Mouse (Mus musculus) cortical plate, adult 2 months (tissue): ENCODE data around the gene Carmil1. TPM values are rescaled to one million over a fixed set of nuclear protein-coding genes. Genes with fewer than 3 reads are reported as not detected.
A peak's percentile ranks its signal among the peaks of the same experiment; 100 is the strongest.

Experiments used
- H3K27ac ChIP-seq: fragments of 200-500 bp; 2 replicates; pipeline ENCODE4 v1.5.1; 2012; ENCODE audit warnings: low read length, control low read depth, inconsistent platforms; ENCODE audit not compliant: insufficient read depth
- H3K4me1 ChIP-seq: fragments of 200-500 bp; 2 replicates; pipeline ENCODE4 v1.6.1; 2011; ENCODE audit warnings: low read length; ENCODE audit not compliant: control insufficient read depth, insufficient read depth
- H3K4me3 ChIP-seq: fragments of 200-500 bp; 2 replicates; pipeline ENCODE4 v1.5.1; 2011; ENCODE audit warnings: mild to moderate bottlenecking, low read length, control low read depth; ENCODE audit not compliant: insufficient read depth
- CTCF ChIP-seq: fragments of 200-500 bp; IDR thresholded peaks from 2 replicates; pipeline ENCODE4 v1.5.1; 2011; ENCODE audit warnings: mild to moderate bottlenecking, control low read depth, low read length; ENCODE audit not compliant: insufficient read depth; ENCODE audit errors: extremely low read depth
- POLR2A ChIP-seq: fragments of 200-500 bp; IDR thresholded peaks from 2 replicates; pipeline ENCODE4 v1.6.1; 2011; ENCODE audit warnings: mild to moderate bottlenecking, low read length, control low read depth; ENCODE audit not compliant: insufficient read depth; ENCODE audit errors: extremely low read depth
- polyA plus RNA-seq: library from polyadenylated mRNA; depleted of rRNA; stranded (reverse); fragments of >200 nt; gene quantifications from 2 replicates; pipeline ENCODE4 v1.2.3, GENCODE M21; 2012

Carmil1 gene
- polyA plus RNA-seq, 1 experiment, result 21.5 TPM

DNA sequence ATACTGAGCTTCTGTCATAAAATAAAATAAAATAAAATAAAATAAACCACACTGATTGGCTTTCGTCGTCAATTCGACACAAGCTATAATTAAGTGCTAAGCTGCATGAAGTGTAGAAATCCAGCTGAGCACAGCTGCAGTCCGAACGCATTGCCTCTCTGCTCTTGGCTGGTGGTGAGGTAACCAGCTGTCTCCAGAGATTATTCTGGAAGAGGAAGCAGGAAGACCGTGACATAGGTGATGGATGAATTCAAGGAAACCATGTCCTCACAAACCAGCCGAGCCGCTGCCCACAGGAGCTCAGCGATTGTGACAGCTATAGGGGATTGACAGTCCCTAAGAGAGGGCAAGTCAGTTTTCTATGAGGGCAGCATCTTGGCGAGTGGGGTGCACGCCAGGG lies 36.0 kb downstream of the Carmil1 start:
- TF ChIP-seq POLR2A, result no peak
- no peak for TF ChIP-seq CTCF
- no peak overlapping the region for H3K4me3 ChIP-seq
- H3K4me1 ChIP-seq, result peaks cover 5% of the 10 kb centered on the region; the same call in 1 of the 2 replicates
- no peak overlapping the region for H3K27ac ChIP-seq

- peaks cover 8% of the 10 kb centered on the region for H3K4me1 ChIP-seq
- no peak for TF ChIP-seq POLR2A
- TF ChIP-seq CTCF, result no peak
- H3K27ac ChIP-seq, result no peak overlapping the region
- H3K4me3 ChIP-seq, result no peak overlapping the region
Observed at GRCm38 (mm10) chr13:24243964-24244363, 36.6 kb downstream of the Carmil1 start.

GRCm38 (mm10) chr13:24242429-24243106 lies 38.0 kb downstream of the Carmil1 start:
- peaks cover 8% of the 10 kb centered on the region for H3K4me1 ChIP-seq
- no peak overlapping the region for H3K4me3 ChIP-seq
- TF ChIP-seq POLR2A, result no peak
- no peak for TF ChIP-seq CTCF
- no peak overlapping the region for H3K27ac ChIP-seq

GRCm38 (mm10) chr13:24241201-24241600 lies 39.4 kb downstream of the Carmil1 start:
- TF ChIP-seq POLR2A, result no peak
- no peak overlapping the region for H3K27ac ChIP-seq
- H3K4me1 ChIP-seq, result peaks cover 8% of the 10 kb centered on the region
- H3K4me3 ChIP-seq, result no peak overlapping the region

DNA sequence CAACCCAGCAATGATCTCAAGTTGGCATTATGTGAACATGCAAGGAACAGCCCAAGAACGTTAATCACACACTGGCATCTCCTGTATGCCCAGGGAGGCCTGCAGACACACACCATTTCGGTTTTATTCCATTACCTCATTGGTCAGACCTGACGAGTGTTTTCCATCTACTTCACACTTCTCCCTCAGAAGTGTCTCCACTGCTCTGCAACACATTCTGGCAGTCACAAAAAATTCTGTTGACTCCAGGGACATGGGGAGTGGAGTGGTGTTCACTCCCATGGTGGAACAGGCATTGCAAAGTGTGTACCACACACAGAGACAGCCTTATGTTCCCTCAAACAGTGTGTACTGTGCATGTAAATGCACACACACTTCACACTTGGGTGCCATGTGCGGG lies 40.2 kb downstream of the Carmil1 start:
- Histone ChIP-seq H3K4me1 (peaks cover 8% of the 10 kb centered on the region), H3K4me3 (no peak overlapping the region), H3K27ac (no peak overlapping the region)
- TF ChIP-seq CTCF, result no peak
- no peak for TF ChIP-seq POLR2A

- H3K4me1 ChIP-seq, result peaks cover 10% of the 10 kb centered on the region
- peak overlapping the region; percentile 96 for H3K27ac ChIP-seq
- TF ChIP-seq POLR2A, result no peak
- no peak for TF ChIP-seq CTCF
Observed at GRCm38 (mm10) chr13:24238456-24239120, 42.0 kb downstream of the Carmil1 start.

DNA sequence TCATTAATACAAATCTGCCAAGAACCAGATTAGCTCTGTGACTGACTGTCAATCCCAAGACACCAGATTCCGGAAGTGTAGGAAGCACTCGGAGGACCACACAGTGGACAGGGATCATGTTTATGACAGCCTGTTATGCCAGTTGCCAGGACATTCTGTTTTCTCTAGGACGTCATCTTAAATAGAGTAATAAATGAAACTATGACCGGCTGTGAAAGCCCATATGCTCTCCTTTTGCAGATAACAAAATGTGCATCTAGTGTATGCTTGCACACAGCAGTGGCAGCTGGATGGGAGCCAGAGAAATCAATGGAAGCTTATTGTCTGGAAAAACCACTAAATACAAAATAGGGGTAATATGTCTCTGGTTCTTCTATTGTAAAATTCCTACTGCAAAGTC lies 43.9 kb downstream of the Carmil1 start:
- no peak overlapping the region for H3K27ac ChIP-seq
- peaks cover 17% of the 10 kb centered on the region for H3K4me1 ChIP-seq
- no peak for TF ChIP-seq CTCF
- TF ChIP-seq POLR2A, result no peak
- no peak overlapping the region for H3K4me3 ChIP-seq

More at GRCm38 (mm10) chr13:24238456-24239120, 42.0 kb downstream of the Carmil1 start:
- H3K4me3 ChIP-seq, result no peak overlapping the region

GRCm38 (mm10) chr13:24232750-24233149 lies 47.8 kb downstream of the Carmil1 start:
- Histone ChIP-seq H3K4me3 (no peak overlapping the region), H3K27ac (no peak overlapping the region), H3K4me1 (peaks cover 10% of the 10 kb centered on the region)
- TF ChIP-seq POLR2A (no peak), CTCF (no peak)

DNA sequence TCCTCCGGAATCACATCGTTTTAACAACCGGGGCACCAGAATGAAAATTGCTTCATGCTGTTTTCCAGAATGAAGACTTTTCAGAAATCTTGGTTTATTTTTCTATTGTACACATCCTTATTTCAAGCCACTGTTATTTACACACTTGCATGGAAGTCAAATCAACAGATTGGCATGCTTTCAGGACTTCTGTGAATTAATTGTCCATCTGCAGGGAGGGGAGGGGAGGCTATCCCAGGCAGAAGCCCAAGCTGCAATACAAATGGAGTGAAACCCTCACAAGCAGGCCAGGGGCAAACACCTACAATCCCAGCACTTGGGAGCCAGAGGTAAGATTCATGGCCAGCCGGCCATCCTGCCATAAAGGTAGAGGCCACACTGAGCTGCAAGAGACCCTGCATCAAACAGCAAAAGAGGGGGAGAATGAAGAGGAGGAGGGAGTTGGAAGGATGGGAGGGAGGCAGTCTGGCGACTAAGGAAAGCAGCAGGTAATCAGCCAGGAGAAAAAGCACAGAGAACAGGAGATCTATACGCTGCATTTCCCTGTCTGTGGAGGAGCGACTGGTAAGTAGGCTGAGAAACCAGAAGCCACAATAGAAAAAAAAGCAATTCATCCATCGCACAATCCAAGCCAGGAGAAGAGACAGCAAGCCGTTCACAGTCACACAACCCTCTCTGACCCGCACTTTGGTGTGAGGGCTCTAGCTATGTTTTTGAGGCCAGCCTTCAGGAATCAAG lies 48.7 kb downstream of the Carmil1 start:
- TF ChIP-seq CTCF (no peak), POLR2A (no peak)
- H3K4me3 ChIP-seq, result no peak overlapping the region
- H3K4me1 ChIP-seq, result peaks cover 10% of the 10 kb centered on the region
- H3K27ac ChIP-seq, result no peak overlapping the region

GRCm38 (mm10) chr13:24231146-24231545 lies 49.4 kb downstream of the Carmil1 start:
- TF ChIP-seq CTCF (no peak), POLR2A (no peak)
- no peak overlapping the region for H3K4me3 ChIP-seq
- peaks cover 10% of the 10 kb centered on the region for H3K4me1 ChIP-seq
- no peak overlapping the region for H3K27ac ChIP-seq
